Mouse (Mus musculus): ENCODE data around the gene Grip1. TPM values are rescaled to one million over a fixed set of nuclear protein-coding genes. Genes with fewer than 3 reads are reported as not detected.
A peak's percentile ranks its signal among the peaks of the same experiment; 100 is the strongest.

The Grip1 gene
- polyA plus RNA-seq, 1 experiment from 2014 or later, result 1.7 TPM

DNA sequence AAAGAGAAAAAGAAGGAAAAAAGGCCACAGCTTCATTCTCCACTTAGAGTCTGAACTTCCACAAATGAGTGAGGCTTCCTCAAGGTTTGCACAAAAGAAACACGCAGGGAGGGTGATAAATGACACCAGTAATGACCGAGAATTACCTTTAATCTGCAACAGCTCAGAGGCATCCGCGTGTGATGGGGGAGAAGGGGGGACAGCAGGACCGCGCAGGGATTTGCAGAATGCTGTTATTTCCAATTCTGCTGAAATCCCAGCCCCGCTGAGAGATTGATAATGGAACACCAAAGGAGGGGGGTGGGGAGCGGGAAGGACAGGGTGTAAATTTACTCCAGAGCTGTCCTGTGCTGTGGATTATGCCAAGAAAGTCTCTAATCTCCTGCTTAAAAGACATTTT, 352.5 kb downstream of the Grip1 start:
- no peak for ATAC-seq
- H3K4me2 ChIP-seq (replicated peaks), result no peak overlapping the region
- no peak overlapping the region for H3K4me3 ChIP-seq (replicated peaks)
- 0 out of 2 replicates have a peak, but pooled peaks cover 5% of the 10 kb centered on the region for H3K4me1 ChIP-seq (replicated peaks)
- no peaks in the 10 kb centered on the region for H3K27me3 ChIP-seq (replicated peaks)
- 43% methylated on average over 8 of the region's 8 CpGs for WGBS
- no peaks in the 10 kb centered on the region for H3K36me3 ChIP-seq
- H3K9ac ChIP-seq, result no peak overlapping the region
- H3K9me3 ChIP-seq, result no peaks in the 10 kb centered on the region
- no peak overlapping the region for H3K27ac ChIP-seq

- H3K27me3 ChIP-seq (replicated peaks), result no peaks in the 10 kb centered on the region
- no peak for ATAC-seq
- no peak overlapping the region for H3K4me2 ChIP-seq (replicated peaks)
- no peaks in the 10 kb centered on the region for H3K36me3 ChIP-seq
- no peaks in the 10 kb centered on the region for H3K9me3 ChIP-seq
- H3K4me3 ChIP-seq (replicated peaks), result no peak overlapping the region
- no peak overlapping the region for H3K9ac ChIP-seq
- H3K27ac ChIP-seq, result no peak overlapping the region
- 88% methylated on average over 5 of the region's 5 CpGs for WGBS
- H3K4me1 ChIP-seq (replicated peaks), result no peaks in the 10 kb centered on the region
Observed at GRCm38 (mm10) chr10:119808384-119808783, 354.8 kb downstream of the Grip1 start.

- Histone ChIP-seq H3K27me3 (replicated peaks) (no peaks in the 10 kb centered on the region), H3K27ac (no peak overlapping the region), H3K4me2 (replicated peaks) (no peak overlapping the region), H3K4me1 (replicated peaks) (0 out of 2 replicates have a peak, but pooled peaks cover under 1% of the 10 kb centered on the region), H3K4me3 (replicated peaks) (no peak overlapping the region), H3K9ac (no peak overlapping the region), H3K9me3 (no peaks in the 10 kb centered on the region), H3K36me3 (no peaks in the 10 kb centered on the region)
- ATAC-seq, result no peak
- 78% methylated on average over 4 of the region's 4 CpGs for WGBS
Observed at GRCm38 (mm10) chr10:119814087-119814486, 360.5 kb downstream of the Grip1 start.

DNA sequence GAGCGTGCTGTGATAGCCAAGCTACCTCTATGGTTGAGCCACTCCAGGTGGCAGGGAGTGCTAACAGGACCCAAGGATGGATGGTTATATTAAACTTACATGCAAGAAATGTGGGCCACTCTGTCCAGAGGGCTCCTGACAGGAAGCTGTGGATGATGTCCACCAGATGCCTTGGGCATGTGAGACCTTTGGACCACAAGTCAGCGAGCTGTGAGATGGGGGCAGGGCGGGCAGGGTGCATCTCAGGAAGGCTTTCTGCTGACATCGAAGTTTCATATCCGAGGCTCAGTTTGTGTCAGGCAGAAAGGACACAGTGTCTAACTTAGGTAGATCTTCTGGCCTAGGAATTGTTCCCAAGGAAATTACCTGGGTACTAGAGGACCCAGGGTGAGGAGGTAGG, 362.4 kb downstream of the Grip1 start:
- H3K9me3 ChIP-seq, result no peaks in the 10 kb centered on the region
- no peak overlapping the region for H3K4me3 ChIP-seq (replicated peaks)
- no peak overlapping the region for H3K4me2 ChIP-seq (replicated peaks)
- H3K9ac ChIP-seq, result no peak overlapping the region
- no peaks in the 10 kb centered on the region for H3K36me3 ChIP-seq
- ATAC-seq, result no peak
- H3K27me3 ChIP-seq (replicated peaks), result no peaks in the 10 kb centered on the region
- 0 out of 2 replicates have a peak, but pooled peaks cover 4% of the 10 kb centered on the region for H3K4me1 ChIP-seq (replicated peaks)
- WGBS, result 69% methylated on average over 5 of the region's 5 CpGs
- H3K27ac ChIP-seq, result no peak overlapping the region

DNA sequence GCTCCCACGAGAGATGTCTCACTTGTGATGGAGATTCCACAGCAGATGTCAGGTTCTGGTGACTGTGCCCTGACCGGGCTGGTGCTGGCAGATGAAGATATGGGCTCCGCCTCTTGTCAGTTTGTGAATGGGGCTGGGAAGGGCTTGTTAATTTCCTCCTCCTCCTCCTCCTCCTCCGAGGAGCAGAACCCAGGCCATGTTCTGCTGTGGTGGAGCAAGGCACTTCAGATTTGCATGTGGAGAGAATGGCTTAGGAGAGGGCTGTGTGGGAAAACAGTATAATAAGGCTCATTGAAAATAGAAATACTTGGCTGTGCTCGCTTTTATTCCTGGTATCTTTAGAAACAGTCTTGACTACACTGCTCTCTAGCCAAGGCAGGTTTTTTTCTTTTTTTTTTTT, 364.8 kb downstream of the Grip1 start:
- Histone ChIP-seq H3K27ac (no peak overlapping the region), H3K27me3 (replicated peaks) (no peaks in the 10 kb centered on the region), H3K9me3 (no peaks in the 10 kb centered on the region), H3K4me2 (replicated peaks) (no peak overlapping the region), H3K9ac (no peak overlapping the region), H3K4me3 (replicated peaks) (no peak overlapping the region), H3K36me3 (no peaks in the 10 kb centered on the region), H3K4me1 (replicated peaks) (0 out of 2 replicates have a peak, but pooled peaks cover 4% of the 10 kb centered on the region)
- WGBS, result 62% methylated on average over 5 of the region's 5 CpGs
- ATAC-seq, result no peak

- Histone ChIP-seq H3K27ac (no peak overlapping the region), H3K9ac (no peak overlapping the region), H3K36me3 (no peaks in the 10 kb centered on the region), H3K9me3 (no peaks in the 10 kb centered on the region), H3K4me2 (replicated peaks) (peak overlapping the region; percentile 60), H3K27me3 (replicated peaks) (no peaks in the 10 kb centered on the region), H3K4me3 (replicated peaks) (peak overlapping the region; percentile 23), H3K4me1 (replicated peaks) (0 out of 2 replicates have a peak, but pooled peaks cover 4% of the 10 kb centered on the region)
- WGBS, result 16% methylated on average over 17 of the region's 17 CpGs
- no peak; the same call in 1 of the 2 replicates for ATAC-seq
Observed at GRCm38 (mm10) chr10:119819102-119819681, 365.6 kb downstream of the Grip1 start.

DNA sequence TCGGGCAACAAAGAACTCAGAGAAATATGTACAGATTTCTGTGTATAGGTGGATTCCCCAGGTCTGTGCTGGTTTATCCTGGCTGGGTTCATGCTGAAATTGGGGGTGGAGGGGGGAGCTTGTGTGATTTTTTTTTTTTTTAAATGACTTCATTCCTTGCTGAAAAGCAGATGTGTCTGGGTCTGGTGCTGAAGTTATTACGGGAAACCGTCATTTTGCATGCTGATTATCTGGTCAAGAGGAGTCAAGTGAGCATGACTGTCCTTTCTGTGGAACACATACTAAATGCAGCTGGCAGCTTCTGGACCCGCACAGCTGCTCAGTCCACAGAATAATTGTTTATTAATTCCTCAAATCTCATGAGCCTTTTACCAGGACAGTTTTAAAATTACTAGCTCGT, 366.1 kb downstream of the Grip1 start:
- peak overlapping the region; percentile 23 for H3K4me3 ChIP-seq (replicated peaks)
- no peak overlapping the region for H3K27ac ChIP-seq
- WGBS, result 34% methylated on average over 5 of the region's 5 CpGs
- H3K9ac ChIP-seq, result no peak overlapping the region
- 0 out of 2 replicates have a peak, but pooled peaks have one; percentile 17 for ATAC-seq
- H3K4me1 ChIP-seq (replicated peaks), result 0 out of 2 replicates have a peak, but pooled peaks cover 4% of the 10 kb centered on the region
- H3K27me3 ChIP-seq (replicated peaks), result no peaks in the 10 kb centered on the region
- H3K4me2 ChIP-seq (replicated peaks), result peak overlapping the region; percentile 60
- no peaks in the 10 kb centered on the region for H3K9me3 ChIP-seq
- no peaks in the 10 kb centered on the region for H3K36me3 ChIP-seq

DNA sequence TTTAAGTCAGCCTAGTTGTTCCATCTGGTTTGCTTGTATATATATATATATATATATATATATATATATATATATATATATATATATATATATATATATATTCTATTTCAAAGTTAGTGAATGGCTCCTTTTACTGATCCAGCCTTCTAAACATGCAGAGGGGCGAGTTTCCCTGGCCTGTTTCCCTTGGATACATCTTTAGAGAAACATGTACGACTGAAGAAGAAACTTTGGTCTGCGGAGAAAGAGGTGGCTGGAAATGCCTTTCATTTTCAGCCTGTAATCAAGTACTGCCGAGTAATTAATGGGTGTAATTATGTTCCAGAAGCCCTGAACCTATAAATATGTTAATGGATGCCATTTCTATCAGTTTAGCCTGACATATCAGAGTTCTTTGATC, 366.8 kb downstream of the Grip1 start:
- no peaks in the 10 kb centered on the region for H3K9me3 ChIP-seq
- no peak overlapping the region for H3K4me2 ChIP-seq (replicated peaks)
- H3K27ac ChIP-seq, result no peak overlapping the region
- H3K4me1 ChIP-seq (replicated peaks), result 0 out of 2 replicates have a peak, but pooled peaks cover 4% of the 10 kb centered on the region
- H3K27me3 ChIP-seq (replicated peaks), result no peaks in the 10 kb centered on the region
- no peak overlapping the region for H3K9ac ChIP-seq
- WGBS, result 63% methylated on average over 4 of the region's 4 CpGs
- no peaks in the 10 kb centered on the region for H3K36me3 ChIP-seq
- no peak for ATAC-seq
- H3K4me3 ChIP-seq (replicated peaks), result no peak overlapping the region

GRCm38 (mm10) chr10:119823691-119824090, 370.1 kb downstream of the Grip1 start:
- no peak overlapping the region for H3K4me3 ChIP-seq (replicated peaks)
- H3K27me3 ChIP-seq (replicated peaks), result no peaks in the 10 kb centered on the region
- 0 out of 2 replicates have a peak, but pooled peaks cover 4% of the 10 kb centered on the region for H3K4me1 ChIP-seq (replicated peaks)
- ATAC-seq, result no peak
- H3K4me2 ChIP-seq (replicated peaks), result no peak overlapping the region
- H3K9ac ChIP-seq, result no peak overlapping the region
- WGBS, result 68% methylated on average over 7 of the region's 7 CpGs
- no peaks in the 10 kb centered on the region for H3K9me3 ChIP-seq
- H3K36me3 ChIP-seq, result no peaks in the 10 kb centered on the region
- H3K27ac ChIP-seq, result no peak overlapping the region

GRCm38 (mm10) chr10:119824521-119824920, 370.9 kb downstream of the Grip1 start:
- Histone ChIP-seq H3K4me3 (replicated peaks) (no peak overlapping the region), H3K4me1 (replicated peaks) (no peaks in the 10 kb centered on the region), H3K9me3 (no peaks in the 10 kb centered on the region), H3K4me2 (replicated peaks) (no peak overlapping the region), H3K27ac (no peak overlapping the region), H3K9ac (no peak overlapping the region), H3K36me3 (no peaks in the 10 kb centered on the region), H3K27me3 (replicated peaks) (no peaks in the 10 kb centered on the region)
- no peak for ATAC-seq
- 52% methylated on average over 11 of the region's 11 CpGs for WGBS

GRCm38 (mm10) chr10:119830388-119830956, 376.8 kb downstream of the Grip1 start:
- H3K9me3 ChIP-seq, result no peaks in the 10 kb centered on the region
- H3K36me3 ChIP-seq, result no peaks in the 10 kb centered on the region
- H3K27me3 ChIP-seq (replicated peaks), result no peaks in the 10 kb centered on the region
- no peak overlapping the region for H3K27ac ChIP-seq
- H3K4me1 ChIP-seq (replicated peaks), result no peaks in the 10 kb centered on the region
- no peak overlapping the region for H3K4me2 ChIP-seq (replicated peaks)
- 82% methylated on average over 6 of the region's 6 CpGs for WGBS
- no peak for ATAC-seq
- no peak overlapping the region for H3K9ac ChIP-seq
- H3K4me3 ChIP-seq (replicated peaks), result no peak overlapping the region

DNA sequence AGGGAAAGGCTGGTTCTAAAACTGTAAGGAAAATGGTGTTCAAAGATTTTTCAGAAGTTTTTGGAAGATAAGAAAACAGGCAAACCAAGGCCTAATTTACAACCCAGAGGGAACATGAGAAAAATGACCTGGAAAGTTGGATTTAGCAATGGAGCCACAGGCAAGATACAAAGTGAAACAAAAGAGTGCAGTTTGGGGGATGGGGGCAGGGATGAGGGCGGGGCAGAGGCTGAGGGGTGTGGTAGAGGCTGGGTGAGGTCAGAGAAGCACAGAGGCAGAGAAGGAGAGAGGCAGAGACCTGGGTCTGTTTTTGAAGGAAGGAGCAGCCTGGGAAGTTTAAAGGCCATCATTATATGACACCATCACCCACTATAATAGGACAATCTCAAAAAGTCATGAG, 377.5 kb downstream of the Grip1 start:
- 73% methylated on average over 1 of the region's 1 CpGs for WGBS
- Histone ChIP-seq H3K27ac (no peak overlapping the region), H3K36me3 (no peaks in the 10 kb centered on the region), H3K4me3 (replicated peaks) (no peak overlapping the region), H3K9ac (no peak overlapping the region), H3K4me2 (replicated peaks) (no peak overlapping the region), H3K27me3 (replicated peaks) (no peaks in the 10 kb centered on the region), H3K9me3 (no peaks in the 10 kb centered on the region), H3K4me1 (replicated peaks) (no peaks in the 10 kb centered on the region)
- no peak for ATAC-seq

GRCm38 (mm10) chr10:119833334-119833733, 379.7 kb downstream of the Grip1 start:
- H3K27ac ChIP-seq, result no peak overlapping the region
- H3K36me3 ChIP-seq, result no peaks in the 10 kb centered on the region
- 91% methylated on average over 5 of the region's 5 CpGs for WGBS
- ATAC-seq, result no peak
- H3K27me3 ChIP-seq (replicated peaks), result no peaks in the 10 kb centered on the region
- no peak overlapping the region for H3K4me2 ChIP-seq (replicated peaks)
- no peaks in the 10 kb centered on the region for H3K9me3 ChIP-seq
- no peaks in the 10 kb centered on the region for H3K4me1 ChIP-seq (replicated peaks)
- H3K9ac ChIP-seq, result no peak overlapping the region
- no peak overlapping the region for H3K4me3 ChIP-seq (replicated peaks)

Measured in intestine, embryonic 15.5 days (tissue).